Mouse (Mus musculus): ENCODE results near the gene Slc29a1.

GRCm38 (mm10) chr17:45580958-45581477 lies 18.4 kb downstream of the Slc29a1 start:
- TF ChIP-seq POLR2A (IDR thresholded peaks at IDR 0.05; ENCODE audit: insufficient read depth, low read depth, low read length) (no peak), CTCF (IDR thresholded peaks at IDR 0.05; ENCODE audit: insufficient read depth, low read depth, low read length) (no peak)
